Mouse (Mus musculus) spleen, adult 2 months (tissue): ENCODE measurements around the gene Fam110c. TPM values are rescaled to one million over a fixed set of nuclear protein-coding genes. Genes with fewer than 3 reads are reported as not detected.

ENCODE experiments used
- DNase-seq, 2 experiments: peaks; one replicate each; pipeline versions ENCODE4 v3.0.0 to v3.0.0-alpha.2; 2012 to 2021; ENCODE audit warnings: low spot score in 2 of 2, low read depth in 1 of 2
- H3K27ac ChIP-seq: fragments of 200-500 bp; 2 replicates; pipeline ENCODE4 v1.5.1; 2012; ENCODE audit warnings: low read length, inconsistent platforms; ENCODE audit not compliant: insufficient read depth
- H3K27me3 ChIP-seq: fragments of 200-500 bp; 2 replicates; pipeline ENCODE4 v1.6.1; 2012; ENCODE audit warnings: mild to moderate bottlenecking, moderate library complexity, low read length, inconsistent platforms; ENCODE audit not compliant: control insufficient read depth, insufficient read depth
- H3K36me3 ChIP-seq: fragments of 200-500 bp; 2 replicates; pipeline ENCODE4 v1.6.1; 2012; ENCODE audit warnings: mild to moderate bottlenecking, low read length, inconsistent platforms; ENCODE audit not compliant: control insufficient read depth, insufficient read depth
- H3K4me1 ChIP-seq: fragments of 200-500 bp; 2 replicates; pipeline ENCODE4 v1.6.1; 2011; ENCODE audit warnings: inconsistent platforms; ENCODE audit not compliant: control insufficient read depth, insufficient read depth, insufficient read length
- H3K4me3 ChIP-seq: fragments of 200-500 bp; 2 replicates; pipeline ENCODE4 v1.5.1; 2011; ENCODE audit warnings: mild to moderate bottlenecking, inconsistent platforms; ENCODE audit not compliant: insufficient read depth, insufficient read length; ENCODE audit errors: extremely low read depth
- CTCF ChIP-seq: fragments of 200-500 bp; IDR thresholded peaks from 2 replicates; pipeline ENCODE4 v1.5.1; 2011; ENCODE audit warnings: mild to moderate bottlenecking, inconsistent platforms; ENCODE audit not compliant: insufficient read depth, insufficient read length, insufficient replicate concordance; ENCODE audit errors: extremely low read depth
- POLR2A ChIP-seq: fragments of 200-500 bp; IDR thresholded peaks from 2 replicates; pipeline ENCODE4 v1.6.1; 2011; ENCODE audit warnings: low read depth, low read length, inconsistent platforms
- WGBS: fragments of 180-500 bp; shearing (Covaris S2); methylation state at CpG from one replicate; pipeline ENCODE4 v1.1.7; 2018; 5-methylcytosine and 5-hydroxymethylcytosine counted together
- polyA plus RNA-seq: library from polyadenylated mRNA; depleted of rRNA; stranded (reverse); fragments of >200 nt; gene quantifications from 2 replicates; pipeline ENCODE4 v1.2.3, GENCODE M21; 2012

Fam110c gene
- polyA plus RNA-seq, 1 experiment = 0.18 TPM

DNA sequence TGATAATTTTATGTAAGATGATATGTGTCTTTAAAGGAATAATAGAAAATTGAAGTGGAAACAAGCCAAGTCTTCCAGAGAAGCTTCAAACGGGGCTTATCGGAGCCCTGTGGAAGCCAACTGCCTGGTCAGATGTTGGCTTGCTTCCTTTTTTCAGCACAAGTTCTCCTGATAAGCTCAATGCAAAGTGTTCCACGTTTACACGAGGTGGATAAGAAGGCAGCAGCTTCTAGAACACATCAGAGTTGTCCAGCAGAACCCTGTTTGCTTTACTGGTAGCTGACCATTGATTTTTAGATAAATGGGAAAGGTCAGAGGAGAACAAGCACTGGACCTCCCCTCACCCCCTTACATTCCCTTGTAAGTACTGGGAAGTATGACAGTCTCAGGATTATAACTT is 9.3 kb downstream of the Fam110c start:
- Histone ChIP-seq H3K4me3 (no peak overlapping the region), H3K4me1 (no peaks in the 10 kb centered on the region), H3K36me3 (no peaks in the 10 kb centered on the region), H3K27ac (no peak overlapping the region), H3K27me3 (no peaks in the 10 kb centered on the region)
- DNase-seq = no peak
- 25% methylated on average over 4 of the region's 4 CpGs for WGBS
- TF ChIP-seq POLR2A (no peak), CTCF (no peak)

DNA sequence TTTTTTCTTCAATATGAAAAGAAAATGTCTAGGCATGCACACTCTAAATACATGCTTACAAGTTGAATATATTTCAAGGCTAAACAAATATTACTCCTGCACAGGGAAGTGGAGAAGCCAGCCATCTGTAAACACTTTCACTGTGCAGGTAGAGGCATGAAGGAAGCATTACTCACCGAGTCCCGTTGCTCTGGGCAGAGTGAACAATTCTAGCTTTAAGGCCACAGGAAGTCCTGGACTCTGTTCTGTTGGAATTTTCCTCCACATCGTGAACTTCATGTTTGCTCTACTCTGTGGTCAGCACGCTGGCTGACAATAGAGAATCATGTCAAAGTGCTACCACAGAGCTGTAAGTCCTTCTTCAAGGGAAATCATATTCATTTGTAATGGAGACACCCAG is 9.7 kb downstream of the Fam110c start:
- 31% methylated on average over 4 of the region's 4 CpGs for WGBS

DNA sequence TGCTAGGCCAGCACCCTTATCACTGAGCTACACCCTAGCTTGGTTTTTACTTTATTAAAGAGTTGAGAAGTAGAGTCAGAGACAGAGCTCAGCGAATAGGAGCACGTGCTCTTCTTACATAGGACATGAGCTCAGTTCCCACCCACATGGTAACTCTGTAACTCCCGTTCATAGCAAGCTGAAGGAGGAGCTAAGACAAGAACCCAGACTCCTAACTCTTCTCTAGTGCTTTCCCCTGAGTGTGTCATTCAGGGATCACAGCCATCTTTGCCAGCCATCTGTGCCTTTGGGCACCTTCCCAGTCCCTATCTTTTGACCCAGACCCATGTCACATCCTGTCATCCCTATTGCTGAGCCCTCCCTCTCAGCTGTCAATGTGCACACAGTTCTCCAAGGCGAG is 13.4 kb downstream of the Fam110c start:
- Histone ChIP-seq H3K36me3 (no peaks in the 10 kb centered on the region), H3K4me3 (no peak overlapping the region), H3K4me1 (no peaks in the 10 kb centered on the region), H3K27me3 (no peaks in the 10 kb centered on the region), H3K27ac (no peak overlapping the region)
- TF ChIP-seq POLR2A (no peak), CTCF (no peak)
- DNase-seq = no peak
- 81% methylated on average over 4 of the region's 4 CpGs for WGBS

More for the DNA sequence above, 9.7 kb downstream of the Fam110c start:
- no peak for DNase-seq
- Histone ChIP-seq H3K4me1 (no peaks in the 10 kb centered on the region), H3K36me3 (no peaks in the 10 kb centered on the region), H3K27me3 (no peaks in the 10 kb centered on the region), H3K4me3 (no peak overlapping the region), H3K27ac (no peak overlapping the region)
- TF ChIP-seq CTCF = no peak
- no peak for TF ChIP-seq POLR2A

DNA sequence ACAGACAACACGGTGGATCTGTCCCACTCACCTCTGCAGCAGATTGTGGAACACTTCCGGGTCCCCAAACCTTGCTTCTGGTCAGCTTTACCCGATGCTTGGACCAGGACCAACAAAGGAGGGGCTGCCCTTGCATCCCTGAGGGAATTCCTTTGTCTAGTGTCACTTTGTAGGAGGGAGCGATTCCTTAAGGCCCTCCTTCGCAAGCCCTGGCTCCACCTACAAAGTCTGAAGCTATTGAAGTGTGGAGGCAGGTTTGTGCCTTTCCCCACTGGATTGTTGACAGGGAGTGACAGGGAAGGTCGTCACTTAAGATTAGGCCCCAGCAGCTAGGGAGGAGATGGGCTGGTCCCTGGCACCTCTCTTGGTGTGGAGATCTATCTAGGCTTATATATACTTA is 16.7 kb downstream of the Fam110c start:
- no peak overlapping the region for H3K4me3 ChIP-seq
- no peaks in the 10 kb centered on the region for H3K4me1 ChIP-seq
- WGBS = 69% methylated on average over 6 of the region's 6 CpGs
- H3K27ac ChIP-seq = no peak overlapping the region
- TF ChIP-seq CTCF (no peak), POLR2A (no peak)
- DNase-seq = no peak
- no peaks in the 10 kb centered on the region for H3K36me3 ChIP-seq
- no peaks in the 10 kb centered on the region for H3K27me3 ChIP-seq

DNA sequence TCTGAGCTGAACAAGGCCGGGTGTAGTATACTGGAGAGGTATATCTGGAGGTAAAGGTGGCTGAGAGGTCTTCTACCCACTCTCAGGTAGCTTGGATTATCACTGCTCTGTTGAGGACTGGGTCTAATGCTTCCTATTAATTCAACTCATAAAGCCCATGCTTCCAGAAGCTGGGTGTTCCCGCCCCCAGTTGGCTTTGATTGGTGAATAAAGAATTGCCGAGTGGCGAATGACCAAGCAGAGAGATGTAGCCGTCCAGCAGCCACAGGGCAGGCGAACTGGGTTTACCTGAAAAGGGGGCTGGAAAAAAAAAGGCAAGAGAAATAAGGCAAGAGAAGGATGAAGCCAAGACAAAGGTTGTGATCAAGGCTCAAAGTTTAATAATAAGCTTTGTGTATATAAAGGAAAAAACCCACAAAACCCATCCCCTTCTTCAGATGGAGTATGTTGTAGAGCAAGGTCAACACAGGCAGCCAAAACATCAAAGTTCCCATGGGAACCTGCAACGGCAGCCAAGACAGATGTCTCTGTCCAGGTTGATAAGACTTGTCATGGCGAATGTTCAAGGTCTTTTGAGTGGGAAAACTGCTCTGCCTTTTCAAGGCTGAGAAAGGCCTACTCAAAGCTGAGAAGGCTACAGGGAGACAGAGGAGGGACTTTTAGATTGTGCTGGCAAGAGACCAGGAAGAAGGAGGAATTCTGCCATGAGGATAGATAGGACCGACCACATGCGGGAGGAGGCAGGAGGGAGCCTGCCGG is 17.4 kb downstream of the Fam110c start:
- H3K4me1 ChIP-seq = no peaks in the 10 kb centered on the region
- no peaks in the 10 kb centered on the region for H3K27me3 ChIP-seq
- no peak overlapping the region for H3K27ac ChIP-seq
- TF ChIP-seq POLR2A = no peak
- TF ChIP-seq CTCF = no peak
- H3K36me3 ChIP-seq = no peaks in the 10 kb centered on the region
- no peak for DNase-seq
- H3K4me3 ChIP-seq = no peak overlapping the region
- 85% methylated on average over 11 of the region's 11 CpGs for WGBS

DNA sequence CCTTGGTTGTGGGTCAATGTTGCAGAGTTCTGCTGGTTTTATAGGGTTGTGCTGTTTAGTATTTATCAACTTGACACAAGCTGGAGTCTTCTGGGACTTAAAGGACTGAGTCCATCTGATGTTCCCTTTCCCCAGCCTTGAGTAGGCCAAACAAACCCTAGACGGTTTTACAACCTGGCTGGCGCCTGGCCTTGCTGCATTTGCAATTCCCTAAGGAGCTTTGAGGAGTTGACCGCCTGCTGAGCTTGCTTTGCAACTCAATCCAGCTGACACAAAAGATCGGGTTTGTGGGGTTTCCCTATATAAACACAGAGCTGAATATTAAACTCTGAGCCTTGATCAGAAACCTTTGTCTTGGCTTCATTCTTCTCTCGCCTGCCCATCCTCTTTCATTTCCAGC is 18.8 kb downstream of the Fam110c start:
- Histone ChIP-seq H3K27ac (no peak overlapping the region), H3K27me3 (no peaks in the 10 kb centered on the region), H3K36me3 (no peaks in the 10 kb centered on the region), H3K4me1 (no peaks in the 10 kb centered on the region), H3K4me3 (no peak overlapping the region)
- DNase-seq = no peak
- TF ChIP-seq POLR2A (no peak), CTCF (no peak)
- WGBS = 89% methylated on average over 5 of the region's 5 CpGs

DNA sequence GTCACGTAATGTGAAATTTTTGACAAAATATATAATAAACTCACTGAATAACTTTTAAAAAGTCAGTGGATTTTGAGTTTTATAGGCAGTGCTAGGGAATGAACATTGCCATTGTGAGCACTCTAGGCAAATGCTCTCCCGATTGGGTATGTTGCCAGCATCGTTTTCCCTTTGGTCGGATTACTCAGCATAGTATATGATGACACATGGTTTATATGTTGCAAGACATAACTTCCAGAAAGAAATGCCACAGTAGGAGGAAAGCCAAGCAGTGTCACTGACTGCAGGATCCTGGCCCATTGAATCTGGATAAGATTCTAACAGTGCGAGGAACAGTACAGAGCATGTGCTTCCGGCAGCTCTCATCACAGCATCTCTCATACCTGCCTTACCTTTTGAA is 23.5 kb downstream of the Fam110c start:
- no peak for DNase-seq
- WGBS = 94% methylated on average over 6 of the region's 6 CpGs
- TF ChIP-seq POLR2A (no peak), CTCF (no peak)
- Histone ChIP-seq H3K27ac (no peak overlapping the region), H3K4me1 (no peaks in the 10 kb centered on the region), H3K36me3 (no peaks in the 10 kb centered on the region), H3K27me3 (no peaks in the 10 kb centered on the region), H3K4me3 (no peak overlapping the region)

DNA sequence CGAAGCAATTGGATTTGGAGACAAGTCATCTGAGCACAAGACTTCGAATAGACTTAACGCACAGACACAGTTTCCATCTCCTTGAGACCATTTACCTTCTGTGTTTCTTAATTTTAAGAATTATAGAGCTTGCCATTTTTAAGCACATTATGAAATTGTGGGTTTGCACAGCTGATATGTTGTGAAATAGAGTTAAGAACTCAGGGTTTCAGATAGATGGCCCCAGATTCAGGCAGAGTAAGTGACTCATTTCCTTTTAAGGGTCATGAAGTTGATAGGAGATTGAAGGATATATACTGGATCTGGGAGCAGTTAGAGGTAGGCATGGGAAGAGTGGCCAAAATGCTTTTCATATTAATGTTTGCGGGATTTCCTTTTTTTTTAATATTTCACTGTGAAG is 27.5 kb downstream of the Fam110c start:
- H3K36me3 ChIP-seq = no peaks in the 10 kb centered on the region
- no peak overlapping the region for H3K27ac ChIP-seq
- H3K4me3 ChIP-seq = no peak overlapping the region
- no peak for DNase-seq
- H3K4me1 ChIP-seq = no peaks in the 10 kb centered on the region
- no peaks in the 10 kb centered on the region for H3K27me3 ChIP-seq
- 94% methylated on average over 4 of the region's 4 CpGs for WGBS
- TF ChIP-seq CTCF (no peak), POLR2A (no peak)
